Mouse (Mus musculus) MEL (cell line): Measurements from ENCODE around the gene Atp1a2. TPM values are rescaled to one million over a fixed set of nuclear protein-coding genes. Genes with fewer than 3 reads are reported as not detected.

ENCODE experiments used
- DNase-seq: peaks from one replicate; pipeline ENCODE4 v3.0.0; 2011; ENCODE audit warnings: low read depth, low spot score
- H3K27ac ChIP-seq: 2 replicates; pipeline ENCODE4 v1.5.1; 2012; ENCODE audit warnings: low read depth, mild to moderate bottlenecking, control low read depth, low read length, moderate library complexity; ENCODE audit not compliant: control insufficient read depth
- H3K27me3 ChIP-seq, 2 experiments: fragments of 150-350 bp in 1 of 2; sonication (generic) in 1 of 2; 2 replicates each; pipeline ENCODE4 v1.6.1; 2012; ENCODE audit warnings: low read length in 2 of 2, mild to moderate bottlenecking in 2 of 2, improper control_type of control experiment in 1 of 2, moderate library complexity in 1 of 2; ENCODE audit not compliant: insufficient read depth in 2 of 2, control insufficient read depth in 1 of 2
- H3K36me3 ChIP-seq, 2 experiments: 2 replicates each; pipeline ENCODE4 v1.6.1; 2012 to 2014; ENCODE audit warnings: low read length in 2 of 2, improper control_type of control experiment in 1 of 2, inconsistent platforms in 1 of 2, mild to moderate bottlenecking in 1 of 2; ENCODE audit not compliant: insufficient read depth in 2 of 2, control insufficient read depth in 1 of 2
- H3K4me1 ChIP-seq, 2 experiments: fragments of 150-350 bp in 1 of 2; sonication (generic) in 1 of 2; 2 replicates each; pipeline ENCODE4 v1.6.1; 2012; ENCODE audit warnings: low read length in 2 of 2, improper control_type of control experiment in 1 of 2, mild to moderate bottlenecking in 1 of 2; ENCODE audit not compliant: insufficient read depth in 2 of 2, control insufficient read depth in 1 of 2
- H3K4me3 ChIP-seq, 2 experiments: fragments of 150-350 bp in 1 of 2; sonication (generic) in 1 of 2; 2 replicates each; pipeline ENCODE4 v1.5.1; 2012; ENCODE audit warnings: low read depth in 2 of 2, low read length in 2 of 2, mild to moderate bottlenecking in 2 of 2, moderate library complexity in 2 of 2, control low read depth in 1 of 2, improper control_type of control experiment in 1 of 2; ENCODE audit not compliant: control insufficient read depth in 1 of 2, insufficient read depth in 1 of 2
- H3K79me2 ChIP-seq: 2 replicates; pipeline ENCODE4 v1.6.1; 2012; ENCODE audit warnings: mild to moderate bottlenecking, low read length, moderate library complexity; ENCODE audit not compliant: control insufficient read depth, poor library complexity, insufficient read depth
- H3K9ac ChIP-seq: 2 replicates; pipeline ENCODE4 v1.6.1; 2012; ENCODE audit warnings: low read depth, mild to moderate bottlenecking, control low read depth, low read length, moderate library complexity; ENCODE audit not compliant: control insufficient read depth, poor library complexity, severe bottlenecking
- H3K9me3 ChIP-seq: fragments of 150-350 bp; sonication (generic); replicated peaks from 2 replicates; pipeline ENCODE4 v1.6.1; 2012; ENCODE audit warnings: mild to moderate bottlenecking, low read length, improper control_type of control experiment, moderate library complexity; ENCODE audit not compliant: insufficient read depth
- CTCF ChIP-seq, 3 experiments: IDR thresholded peaks in 2 of 3; conservative IDR thresholded peaks in 1 of 3; 2 replicates each; pipeline ENCODE4 v1.5.1; 2011 to 2012; ENCODE audit warnings: low read length in 3 of 3, low read depth in 2 of 3, mild to moderate bottlenecking in 2 of 3, improper control_type of control experiment in 1 of 3, inconsistent platforms in 1 of 3, mixed read lengths in 1 of 3, moderate library complexity in 1 of 3; ENCODE audit not compliant: control insufficient read depth in 1 of 3, insufficient read depth in 1 of 3, poor library complexity in 1 of 3, severe bottlenecking in 1 of 3
- ELF1 ChIP-seq: IDR thresholded peaks from 2 replicates; pipeline ENCODE4 v1.6.1; 2014; ENCODE audit warnings: low read depth, mild to moderate bottlenecking, inconsistent platforms, low read length, improper control_type of control experiment, moderate library complexity
- EP300 ChIP-seq, 2 experiments: IDR thresholded peaks; 2 replicates each; pipeline ENCODE4 v1.6.1; 2011; ENCODE audit warnings: improper control_type of control experiment in 2 of 2, low read length in 2 of 2, low read depth in 1 of 2, mild to moderate bottlenecking in 1 of 2
- ETS1 ChIP-seq: IDR thresholded peaks from 2 replicates; pipeline ENCODE4 v1.6.1; 2012; ENCODE audit warnings: low read depth, mild to moderate bottlenecking, inconsistent platforms, low read length, improper control_type of control experiment, moderate library complexity
- GATA1 ChIP-seq: IDR thresholded peaks from 2 replicates; pipeline ENCODE4 v1.6.1; 2011; ENCODE audit warnings: low read depth, low read length, improper control_type of control experiment
- JUND ChIP-seq: IDR thresholded peaks from 2 replicates; pipeline ENCODE4 v1.6.1; 2011; ENCODE audit warnings: low read depth, mild to moderate bottlenecking, improper control_type of control experiment, low read length
- MAFK ChIP-seq: IDR thresholded peaks from 2 replicates; pipeline ENCODE4 v1.6.1; 2011; ENCODE audit warnings: low read depth, mild to moderate bottlenecking, low read length, improper control_type of control experiment, borderline replicate concordance
- MAX ChIP-seq: IDR thresholded peaks from 2 replicates; pipeline ENCODE4 v1.6.1; 2011; ENCODE audit warnings: low read length, improper control_type of control experiment
- MAZ ChIP-seq: IDR thresholded peaks from 2 replicates; pipeline ENCODE4 v1.6.1; 2012; ENCODE audit warnings: low read depth, mild to moderate bottlenecking, inconsistent platforms, low read length, improper control_type of control experiment
- MEF2A ChIP-seq: IDR thresholded peaks from 2 replicates; pipeline ENCODE4 v1.6.1; 2014; ENCODE audit warnings: low read depth, mild to moderate bottlenecking, inconsistent platforms, low read length, improper control_type of control experiment; ENCODE audit not compliant: poor library complexity, insufficient replicate concordance, severe bottlenecking; ENCODE audit errors: extremely low read depth
- MXI1 ChIP-seq: IDR thresholded peaks from 2 replicates; pipeline ENCODE4 v1.6.1; 2011; ENCODE audit warnings: mild to moderate bottlenecking, low read depth, low read length, improper control_type of control experiment
- MYB ChIP-seq: IDR thresholded peaks from 2 replicates; pipeline ENCODE4 v1.6.1; 2011; ENCODE audit warnings: mild to moderate bottlenecking, low read depth, low read length, improper control_type of control experiment
- NELFE ChIP-seq: IDR thresholded peaks from 2 replicates; pipeline ENCODE4 v1.6.1; 2011; ENCODE audit warnings: low read depth, low read length, improper control_type of control experiment
- POLR2AphosphoS2 ChIP-seq: IDR thresholded peaks from 2 replicates; pipeline ENCODE4 v1.6.1; 2011; ENCODE audit warnings: low read length, improper control_type of control experiment
- RAD21 ChIP-seq: IDR thresholded peaks from 2 replicates; pipeline ENCODE4 v1.6.1; 2011; ENCODE audit warnings: mild to moderate bottlenecking, low read depth, low read length, improper control_type of control experiment
- SIN3A ChIP-seq: IDR thresholded peaks from 2 replicates; pipeline ENCODE4 v1.6.1; 2012; ENCODE audit warnings: low read length, improper control_type of control experiment, inconsistent platforms
- SMC3 ChIP-seq: IDR thresholded peaks from 2 replicates; pipeline ENCODE4 v1.6.1; 2011; ENCODE audit warnings: low read depth, low read length, improper control_type of control experiment
- TBP ChIP-seq: IDR thresholded peaks from 2 replicates; pipeline ENCODE4 v1.8.0; 2011; ENCODE audit warnings: low read depth, low read length, improper control_type of control experiment
- TCF12 ChIP-seq: IDR thresholded peaks from 2 replicates; pipeline ENCODE4 v1.6.1; 2014; ENCODE audit warnings: low read depth, mild to moderate bottlenecking, inconsistent platforms, low read length, improper control_type of control experiment, moderate library complexity
- USF1 ChIP-seq: IDR thresholded peaks from 2 replicates; pipeline ENCODE4 v1.6.1; 2014; ENCODE audit warnings: low read depth, mild to moderate bottlenecking, inconsistent platforms, low read length, improper control_type of control experiment, moderate library complexity
- USF2 ChIP-seq, 2 experiments: IDR thresholded peaks; 2 replicates each; pipeline ENCODE4 v1.6.1; 2011 to 2012; ENCODE audit warnings: improper control_type of control experiment in 2 of 2, low read length in 2 of 2, borderline replicate concordance in 1 of 2, inconsistent platforms in 1 of 2, low read depth in 1 of 2, mild to moderate bottlenecking in 1 of 2; ENCODE audit not compliant: insufficient read depth in 1 of 2
- ZC3H11A ChIP-seq: IDR thresholded peaks from 2 replicates; pipeline ENCODE4 v1.6.1; 2012; ENCODE audit warnings: low read depth, mild to moderate bottlenecking, inconsistent platforms, low read length, improper control_type of control experiment
- ZKSCAN1 ChIP-seq: IDR thresholded peaks from 2 replicates; pipeline ENCODE4 v1.6.1; 2012; ENCODE audit warnings: low read depth, mild to moderate bottlenecking, inconsistent platforms, low read length, improper control_type of control experiment, moderate library complexity
- ZMIZ1 ChIP-seq: IDR thresholded peaks from 2 replicates; pipeline ENCODE4 v1.6.1; 2012; ENCODE audit warnings: low read depth, mild to moderate bottlenecking, inconsistent platforms, low read length, improper control_type of control experiment, moderate library complexity
- ZNF384 ChIP-seq: IDR thresholded peaks from 2 replicates; pipeline ENCODE4 v1.6.1; 2012; ENCODE audit warnings: low read depth, mild to moderate bottlenecking, inconsistent platforms, low read length, improper control_type of control experiment
- polyA plus RNA-seq, 2 experiments: library from polyadenylated mRNA; stranded (reverse) in 1 of 2; unstranded in 1 of 2; fragments of >175 nt in 1 of 2; fragments of >200 nt in 1 of 2; gene quantifications; 2 replicates each; pipeline versions ENCODE4 v1.2.1 to v1.2.4; 2012; ENCODE audit warnings: low replicate concordance in 2 of 2, low read depth in 1 of 2; ENCODE audit not compliant: insufficient read length in 2 of 2, insufficient read depth in 1 of 2, missing spikeins in 1 of 2
- total RNA-seq: library from RNA; depleted of rRNA; stranded (reverse); fragments of 300-350 nt; gene quantifications from 2 replicates; pipeline ENCODE4 v1.2.3, GENCODE M21; 2012

Atp1a2 gene
- total and polyA plus RNA-seq, 3 experiments = 0.04 TPM; not detected in 2

DNA sequence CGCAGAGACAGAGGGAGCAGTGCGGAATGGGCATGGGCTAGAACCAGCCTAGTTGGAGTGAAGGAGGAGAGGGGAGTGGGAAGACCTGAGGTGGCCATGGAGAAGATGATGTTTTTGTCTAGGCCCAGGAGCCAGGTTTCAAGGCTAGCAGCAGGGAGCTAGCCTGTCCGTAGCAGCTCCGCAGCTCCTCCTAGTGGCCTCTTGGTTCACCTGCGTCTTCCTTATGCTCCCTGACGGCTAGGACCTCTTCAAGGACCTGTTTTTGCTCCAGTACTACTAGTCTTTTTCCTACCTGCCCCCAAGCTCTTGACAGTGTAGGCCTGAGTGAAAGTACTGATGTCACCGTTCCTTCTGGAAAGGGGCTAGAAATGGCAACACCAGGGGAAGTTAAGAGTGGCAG, 26.9 kb upstream of the Atp1a2 start:
- H3K4me3 ChIP-seq = no peak overlapping the region
- no peaks in the 10 kb centered on the region; a peak in 1 of 4 replicates for H3K36me3 ChIP-seq
- H3K9ac ChIP-seq = no peak overlapping the region
- no peaks in the 10 kb centered on the region for H3K4me1 ChIP-seq
- peak; percentile 85 for DNase-seq
- H3K27me3 ChIP-seq = no peaks in the 10 kb centered on the region; a peak in 1 of 4 replicates
- no peaks in the 10 kb centered on the region for H3K9me3 ChIP-seq
- no peak overlapping the region for H3K27ac ChIP-seq
- no peaks in the 10 kb centered on the region for H3K79me2 ChIP-seq
- TF ChIP-seq GATA1 = no peak
- TF ChIP-seq NELFE = no peak
- TF ChIP-seq MAFK = no peak
- TF ChIP-seq ZNF384 = no peak
- TF ChIP-seq USF1 = no peak
- TF ChIP-seq MXI1 = no peak
- TF ChIP-seq MEF2A = no peak
- TF ChIP-seq ETS1 = no peak
- TF ChIP-seq JUND = no peak
- TF ChIP-seq ZMIZ1 = no peak
- TF ChIP-seq MYB = no peak
- TF ChIP-seq CTCF (IDR thresholded peaks at IDR 0.05 in 2 of 3, conservative IDR thresholded peaks at IDR 0.05 in 1 of 3; ENCODE audit: control insufficient read depth in 1 of 3, insufficient read depth in 1 of 3, low read depth in 2 of 3, low read length in 3 of 3, poor library complexity in 1 of 3, severe bottlenecking in 1 of 3) = peak; percentile 81 to 94 (median 94)
- no peak for TF ChIP-seq POLR2AphosphoS2
- TF ChIP-seq SMC3 = peak; percentile 83
- no peak for TF ChIP-seq MAX
- TF ChIP-seq EP300 (IDR thresholded peaks at IDR 0.05; ENCODE audit: low read depth in 1 of 2, low read length in 2 of 2) = no peak
- peak; percentile 73 for TF ChIP-seq ZC3H11A
- TF ChIP-seq SIN3A = peak; percentile 42; the same call in 1 of the 2 replicates
- 0 out of 2 replicates have a peak, but pooled peaks have one; percentile 12 for TF ChIP-seq ELF1
- TF ChIP-seq TBP = no peak
- TF ChIP-seq TCF12 = no peak
- TF ChIP-seq USF2 (IDR thresholded peaks at IDR 0.05; ENCODE audit: borderline replicate concordance in 1 of 2, insufficient read depth in 1 of 2, low read depth in 1 of 2, low read length in 2 of 2) = no peak
- TF ChIP-seq RAD21 = peak; percentile 83
- TF ChIP-seq MAZ = no peak
- TF ChIP-seq ZKSCAN1 = no peak
- TF ChIP-seq, all 39 proteins: peak for 6
